Mouse (Mus musculus): ENCODE measurements around the gene Upp1. TPM values are rescaled to one million over a fixed set of nuclear protein-coding genes. Genes with fewer than 3 reads are reported as not detected.
"Not testable (repeated sequence)": the region's sequence is repeated elsewhere in the genome, so short reads cannot be mapped to it uniquely, and the experiment has no call there.

Gene Upp1
- polyA plus RNA-seq, 1 experiment from 2014 or later: 5.7 TPM

DNA sequence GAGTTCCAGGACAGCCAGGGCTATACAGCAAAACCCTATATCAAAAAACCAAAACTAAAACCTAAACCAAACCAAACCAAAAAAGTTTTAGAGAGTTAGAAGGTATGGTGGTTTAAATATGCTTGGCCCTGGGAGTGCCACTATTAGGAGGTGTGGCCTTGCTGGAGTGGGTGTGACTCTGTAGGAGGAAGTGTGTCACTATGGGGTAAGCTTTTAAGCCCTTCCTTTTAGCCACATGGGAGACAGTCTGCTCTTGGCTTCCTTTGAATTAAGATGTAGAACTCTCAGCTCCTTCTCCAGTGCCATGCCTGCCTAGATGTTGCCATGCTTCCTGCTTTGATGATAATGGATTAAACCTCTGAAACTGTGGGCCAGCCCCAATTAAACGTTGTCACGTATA lies 27.2 kb downstream of the Upp1 start:
- WGBS: 91% methylated on average over 2 of the region's 2 CpGs
- H3K4me2 ChIP-seq (ENCODE audit: low read depth): no peak overlapping the region
- DNase-seq (ENCODE audit: low spot score) (no peak), ATAC-seq (ENCODE audit: insufficient read depth, low FRiP score, low TSS enrichment) (no peak)
- H3K9me3 ChIP-seq (ENCODE audit: control insufficient read depth, low read length): no peaks in the 10 kb centered on the region
- no peak overlapping the region for H3K27ac ChIP-seq (ENCODE audit: low read depth, low read length)
- H3K27me3 ChIP-seq (ENCODE audit: control insufficient read depth, insufficient read depth, low read length): no peaks in the 10 kb centered on the region
- H3K36me3 ChIP-seq (ENCODE audit: control insufficient read depth, insufficient read depth, low read length): no peaks in the 10 kb centered on the region
- H3K4me1 ChIP-seq (ENCODE audit: control insufficient read depth, insufficient read depth, low read length): no peaks in the 10 kb centered on the region
- H3K9ac ChIP-seq (ENCODE audit: low read length): no peak overlapping the region
- H3K4me3 ChIP-seq (ENCODE audit: low read depth, low read length): no peak overlapping the region

DNA sequence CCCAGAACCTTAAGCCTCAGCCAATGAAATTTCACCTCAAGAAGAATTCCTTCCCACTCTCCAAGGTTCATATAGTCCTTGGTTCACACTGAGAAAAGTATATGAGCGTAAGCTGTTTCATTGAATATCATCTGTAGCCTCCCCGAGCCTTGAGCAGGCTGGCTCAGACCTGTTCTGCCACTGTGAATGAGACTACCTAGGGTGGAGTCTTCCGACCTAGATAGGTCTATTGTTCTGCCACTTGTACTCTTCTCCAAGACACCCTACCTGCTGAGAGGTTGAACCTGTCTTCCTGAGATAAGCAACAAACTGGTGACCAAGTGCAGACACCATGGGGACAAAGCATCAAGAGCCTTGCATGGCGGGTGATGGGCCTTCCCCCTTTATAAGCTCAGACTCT lies 28.2 kb downstream of the Upp1 start:
- no peak for ATAC-seq (ENCODE audit: insufficient read depth, low FRiP score, low TSS enrichment)

GRCm38 (mm10) chr11:9146683-9147082 lies 28.8 kb downstream of the Upp1 start:
- no peak for ATAC-seq (ENCODE audit: insufficient read depth, low FRiP score, low TSS enrichment)
- H3K4me3 ChIP-seq (ENCODE audit: low read depth, low read length): no peak overlapping the region
- WGBS: 65% methylated on average over 1 of the region's 1 CpGs
- H3K9ac ChIP-seq (ENCODE audit: low read length): no peak overlapping the region
- H3K36me3 ChIP-seq (ENCODE audit: control insufficient read depth, insufficient read depth, low read length): no peaks in the 10 kb centered on the region
- no peaks in the 10 kb centered on the region for H3K9me3 ChIP-seq (ENCODE audit: control insufficient read depth, low read length)
- H3K27ac ChIP-seq (ENCODE audit: low read depth, low read length): no peak overlapping the region
- no peak for DNase-seq (ENCODE audit: low spot score)
- no peak overlapping the region for H3K4me2 ChIP-seq (ENCODE audit: low read depth)
- H3K4me1 ChIP-seq (ENCODE audit: control insufficient read depth, insufficient read depth, low read length): no peaks in the 10 kb centered on the region
- H3K27me3 ChIP-seq (ENCODE audit: control insufficient read depth, insufficient read depth, low read length): no peaks in the 10 kb centered on the region

More for the DNA sequence above, 28.2 kb downstream of the Upp1 start:
- H3K9me3 ChIP-seq (ENCODE audit: control insufficient read depth, low read length): no peaks in the 10 kb centered on the region
- no peak overlapping the region for H3K9ac ChIP-seq (ENCODE audit: low read length)
- H3K27ac ChIP-seq (ENCODE audit: low read depth, low read length): no peak overlapping the region
- WGBS: 90% methylated on average over 4 of the region's 4 CpGs
- H3K27me3 ChIP-seq (ENCODE audit: control insufficient read depth, insufficient read depth, low read length): no peaks in the 10 kb centered on the region
- no peaks in the 10 kb centered on the region for H3K36me3 ChIP-seq (ENCODE audit: control insufficient read depth, insufficient read depth, low read length)
- no peak overlapping the region for H3K4me3 ChIP-seq (ENCODE audit: low read depth, low read length)
- DNase-seq (ENCODE audit: low spot score): no peak
- H3K4me2 ChIP-seq (ENCODE audit: low read depth): no peak overlapping the region
- no peaks in the 10 kb centered on the region for H3K4me1 ChIP-seq (ENCODE audit: control insufficient read depth, insufficient read depth, low read length)

GRCm38 (mm10) chr11:9148206-9148605 lies 30.3 kb downstream of the Upp1 start:
- Histone ChIP-seq H3K36me3 (ENCODE audit: control insufficient read depth, insufficient read depth, low read length) (no peaks in the 10 kb centered on the region), H3K27ac (ENCODE audit: low read depth, low read length) (no peak overlapping the region), H3K9me3 (ENCODE audit: control insufficient read depth, low read length) (no peaks in the 10 kb centered on the region), H3K4me2 (ENCODE audit: low read depth) (no peak overlapping the region), H3K4me3 (ENCODE audit: low read depth, low read length) (no peak overlapping the region), H3K4me1 (ENCODE audit: control insufficient read depth, insufficient read depth, low read length) (no peaks in the 10 kb centered on the region), H3K9ac (ENCODE audit: low read length) (no peak overlapping the region), H3K27me3 (ENCODE audit: control insufficient read depth, insufficient read depth, low read length) (no peaks in the 10 kb centered on the region)
- ATAC-seq (ENCODE audit: insufficient read depth, low FRiP score, low TSS enrichment): no peak
- WGBS: 84% methylated on average over 2 of the region's 2 CpGs
- no peak for DNase-seq (ENCODE audit: low spot score)

DNA sequence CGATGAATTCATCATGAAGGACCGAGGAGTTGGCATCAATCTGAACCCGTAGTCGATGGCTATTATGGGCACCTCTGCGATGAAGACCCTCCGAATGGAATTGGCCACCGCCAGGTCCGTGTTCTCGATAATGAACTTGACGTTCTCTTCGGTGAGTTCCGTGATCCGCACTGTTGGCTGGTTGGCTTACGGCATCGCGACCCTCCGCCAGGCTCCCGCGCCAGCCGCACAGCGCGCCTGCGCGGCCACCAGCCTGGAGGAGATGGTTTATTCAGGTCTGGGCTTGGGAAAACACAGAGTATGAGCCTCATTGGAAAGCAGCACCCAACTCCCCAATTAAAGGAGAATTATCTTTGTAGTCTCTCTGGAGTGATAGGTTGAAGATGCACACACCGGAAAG lies 32.5 kb downstream of the Upp1 start:
- not testable (repeated sequence) for H3K4me1 ChIP-seq (ENCODE audit: control insufficient read depth, insufficient read depth, low read length); H3K9me3 ChIP-seq (ENCODE audit: control insufficient read depth, low read length); H3K4me3 ChIP-seq (ENCODE audit: low read depth, low read length); H3K9ac ChIP-seq (ENCODE audit: low read length); H3K36me3 ChIP-seq (ENCODE audit: control insufficient read depth, insufficient read depth, low read length); H3K27me3 ChIP-seq (ENCODE audit: control insufficient read depth, insufficient read depth, low read length); H3K4me2 ChIP-seq (ENCODE audit: low read depth); H3K27ac ChIP-seq (ENCODE audit: low read depth, low read length); ATAC-seq (ENCODE audit: insufficient read depth, low FRiP score, low TSS enrichment); DNase-seq (ENCODE audit: low spot score)
- 83% methylated on average over 25 of the region's 25 CpGs for WGBS

DNA sequence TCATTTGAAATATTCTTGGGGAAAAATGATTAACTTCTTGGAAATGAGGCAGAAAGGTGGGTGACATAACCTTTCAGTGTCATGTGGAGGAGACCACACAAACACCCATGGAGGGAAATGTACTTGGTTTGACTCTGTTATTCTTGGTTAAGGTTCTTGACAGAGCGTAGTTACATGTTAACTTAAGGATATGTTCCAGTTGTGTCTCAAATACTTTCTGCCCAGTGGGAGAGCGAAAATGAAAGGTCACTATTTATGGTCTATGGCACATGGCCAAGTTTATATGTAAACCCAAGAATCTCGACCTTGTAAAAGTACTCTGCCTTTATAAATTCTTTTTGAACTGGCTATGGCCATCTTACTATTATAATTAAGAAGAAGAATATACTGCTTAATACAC lies 42.0 kb downstream of the Upp1 start:
- Histone ChIP-seq H3K4me2 (ENCODE audit: low read depth) (no peak overlapping the region), H3K4me1 (ENCODE audit: control insufficient read depth, insufficient read depth, low read length) (no peaks in the 10 kb centered on the region), H3K27ac (ENCODE audit: low read depth, low read length) (no peak overlapping the region), H3K36me3 (ENCODE audit: control insufficient read depth, insufficient read depth, low read length) (no peaks in the 10 kb centered on the region), H3K27me3 (ENCODE audit: control insufficient read depth, insufficient read depth, low read length) (no peaks in the 10 kb centered on the region), H3K9ac (ENCODE audit: low read length) (no peak overlapping the region), H3K9me3 (ENCODE audit: control insufficient read depth, low read length) (no peaks in the 10 kb centered on the region), H3K4me3 (ENCODE audit: low read depth, low read length) (no peak overlapping the region)
- ATAC-seq (ENCODE audit: insufficient read depth, low FRiP score, low TSS enrichment) (no peak), DNase-seq (ENCODE audit: low spot score) (no peak)
- WGBS: 74% methylated on average over 3 of the region's 3 CpGs

DNA sequence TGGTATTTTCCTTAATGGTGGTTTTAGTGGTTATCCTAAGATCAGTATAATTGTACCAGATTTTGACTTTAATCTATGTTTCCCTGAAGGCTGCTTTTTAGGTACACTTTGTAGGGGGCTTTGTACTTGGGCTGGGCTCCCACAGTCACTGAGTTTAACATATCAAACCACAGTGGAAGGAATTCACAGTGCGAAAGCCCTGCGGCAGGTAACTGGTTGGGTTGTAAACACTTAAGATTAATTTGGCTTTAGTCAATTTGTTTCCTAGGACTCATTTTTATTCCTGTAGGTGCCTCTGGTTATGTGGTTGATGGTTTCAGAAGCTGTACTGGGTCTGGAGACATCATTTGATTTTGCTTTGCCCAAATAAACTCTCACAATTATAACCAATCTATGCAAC lies 49.4 kb downstream of the Upp1 start:
- no peaks in the 10 kb centered on the region for H3K9me3 ChIP-seq (ENCODE audit: control insufficient read depth, low read length)
- H3K27ac ChIP-seq (ENCODE audit: low read depth, low read length): no peak overlapping the region
- H3K4me3 ChIP-seq (ENCODE audit: low read depth, low read length): no peak overlapping the region
- DNase-seq (ENCODE audit: low spot score): no peak
- no peaks in the 10 kb centered on the region for H3K27me3 ChIP-seq (ENCODE audit: control insufficient read depth, insufficient read depth, low read length)
- ATAC-seq (ENCODE audit: insufficient read depth, low FRiP score, low TSS enrichment): no peak
- 94% methylated on average over 2 of the region's 2 CpGs for WGBS
- no peak overlapping the region for H3K9ac ChIP-seq (ENCODE audit: low read length)
- H3K4me1 ChIP-seq (ENCODE audit: control insufficient read depth, insufficient read depth, low read length): no peaks in the 10 kb centered on the region
- H3K4me2 ChIP-seq (ENCODE audit: low read depth): no peak overlapping the region
- no peaks in the 10 kb centered on the region for H3K36me3 ChIP-seq (ENCODE audit: control insufficient read depth, insufficient read depth, low read length)

- H3K27ac ChIP-seq (ENCODE audit: low read depth, low read length): no peak overlapping the region
- no peak overlapping the region for H3K4me2 ChIP-seq (ENCODE audit: low read depth)
- no peak overlapping the region for H3K4me3 ChIP-seq (ENCODE audit: low read depth, low read length)
- no peaks in the 10 kb centered on the region for H3K4me1 ChIP-seq (ENCODE audit: control insufficient read depth, insufficient read depth, low read length)
- no peaks in the 10 kb centered on the region for H3K36me3 ChIP-seq (ENCODE audit: control insufficient read depth, insufficient read depth, low read length)
- 86% methylated on average over 1 of the region's 1 CpGs for WGBS
- no peaks in the 10 kb centered on the region for H3K9me3 ChIP-seq (ENCODE audit: control insufficient read depth, low read length)
- no peak for DNase-seq (ENCODE audit: low spot score)
- no peak overlapping the region for H3K9ac ChIP-seq (ENCODE audit: low read length)
- no peaks in the 10 kb centered on the region for H3K27me3 ChIP-seq (ENCODE audit: control insufficient read depth, insufficient read depth, low read length)
- no peak for ATAC-seq (ENCODE audit: insufficient read depth, low FRiP score, low TSS enrichment)
These were observed 63.6 kb downstream of the Upp1 start for GRCm38 (mm10) chr11:9181477-9181876.
